Mouse (Mus musculus): ENCODE measurements around the gene Gnaq. TPM values are rescaled to one million over a fixed set of nuclear protein-coding genes. Genes with fewer than 3 reads are reported as not detected.

The Gnaq gene
- polyA plus RNA-seq, 1 experiment: 54.4 TPM

DNA sequence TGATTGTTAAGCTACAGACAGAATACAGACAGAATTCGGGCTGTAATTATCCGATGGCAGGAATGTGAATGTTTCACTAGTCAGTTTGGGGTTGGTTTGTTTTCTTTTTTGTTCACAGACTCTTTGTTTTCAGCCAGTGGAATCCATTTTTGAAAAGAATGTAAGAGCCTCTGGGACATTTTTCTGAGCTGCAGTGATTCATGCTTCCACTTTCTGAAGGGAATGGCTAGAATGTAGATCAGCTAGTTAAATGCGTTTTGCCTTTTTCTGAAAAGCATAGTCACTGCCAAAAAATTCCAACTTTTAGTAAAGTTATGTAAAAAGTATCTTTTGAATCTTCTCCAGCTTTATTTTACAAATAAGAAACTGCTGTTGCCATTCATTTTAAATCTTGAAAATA, 118.3 kb downstream of the Gnaq start:
- H3K4me1 ChIP-seq (ENCODE audit: control insufficient read depth, insufficient read depth, low read length): peaks cover 30% of the 10 kb centered on the region
- peak overlapping the region; percentile 100 for H3K27ac ChIP-seq (ENCODE audit: insufficient read depth, low read length)
- peak overlapping the region; percentile 33 for H3K4me3 ChIP-seq (ENCODE audit: insufficient read depth, low read length)
- TF ChIP-seq POLR2A (IDR thresholded peaks at IDR 0.05; ENCODE audit: low read depth, low read length): no peak
- TF ChIP-seq CTCF (IDR thresholded peaks at IDR 0.05; ENCODE audit: borderline replicate concordance, insufficient read depth, low read length): no peak

DNA sequence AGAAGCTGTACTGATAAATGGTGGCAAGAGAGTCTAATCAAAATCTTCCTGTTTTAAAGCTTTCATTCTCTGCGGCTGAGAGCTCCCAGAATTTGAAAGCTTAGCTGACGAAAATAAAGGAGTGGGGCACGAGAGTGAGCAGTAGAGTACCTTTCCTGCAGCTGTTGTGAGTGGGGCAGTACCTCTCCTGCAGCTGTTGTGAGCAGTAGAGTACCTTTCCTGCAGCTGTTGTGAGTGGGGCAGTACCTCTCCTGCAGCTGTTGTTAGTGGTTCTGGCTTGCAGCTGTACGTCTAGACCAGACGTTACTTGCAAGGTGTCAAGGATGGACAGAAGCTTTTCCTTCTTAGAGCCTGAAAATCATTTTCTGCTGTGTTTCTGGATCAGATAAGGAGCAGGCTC, 119.2 kb downstream of the Gnaq start:
- H3K4me3 ChIP-seq (ENCODE audit: insufficient read depth, low read length): no peak overlapping the region
- no peak for TF ChIP-seq CTCF (IDR thresholded peaks at IDR 0.05; ENCODE audit: borderline replicate concordance, insufficient read depth, low read length)
- no peak for TF ChIP-seq POLR2A (IDR thresholded peaks at IDR 0.05; ENCODE audit: low read depth, low read length)
- H3K4me1 ChIP-seq (ENCODE audit: control insufficient read depth, insufficient read depth, low read length): peaks cover 30% of the 10 kb centered on the region
- H3K27ac ChIP-seq (ENCODE audit: insufficient read depth, low read length): peak overlapping the region; percentile 94; the same call in 1 of the 2 replicates

DNA sequence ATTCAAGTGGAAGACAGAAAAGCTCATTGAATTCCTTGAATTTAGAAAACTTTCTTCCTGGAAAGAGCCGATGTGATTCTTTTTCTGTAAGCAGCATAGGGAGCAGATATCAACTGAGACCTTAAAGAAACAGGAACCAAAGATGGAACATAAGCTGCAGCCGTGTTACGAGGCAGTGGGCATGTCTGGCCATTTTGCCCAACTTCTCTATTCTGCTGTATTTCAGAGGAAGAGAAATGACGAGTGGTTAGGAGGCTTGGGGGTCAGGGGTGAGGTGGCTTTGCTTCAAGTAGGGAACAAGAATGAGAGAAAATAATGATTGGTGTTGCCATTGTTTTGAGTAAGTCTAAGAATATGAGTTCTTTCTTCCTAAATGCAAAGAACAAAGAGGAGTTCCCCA, 120.1 kb downstream of the Gnaq start:
- Histone ChIP-seq H3K4me1 (ENCODE audit: control insufficient read depth, insufficient read depth, low read length) (peaks cover 30% of the 10 kb centered on the region), H3K4me3 (ENCODE audit: insufficient read depth, low read length) (no peak overlapping the region), H3K27ac (ENCODE audit: insufficient read depth, low read length) (no peak overlapping the region)
- no peak for TF ChIP-seq CTCF (IDR thresholded peaks at IDR 0.05; ENCODE audit: borderline replicate concordance, insufficient read depth, low read length)
- no peak for TF ChIP-seq POLR2A (IDR thresholded peaks at IDR 0.05; ENCODE audit: low read depth, low read length)

DNA sequence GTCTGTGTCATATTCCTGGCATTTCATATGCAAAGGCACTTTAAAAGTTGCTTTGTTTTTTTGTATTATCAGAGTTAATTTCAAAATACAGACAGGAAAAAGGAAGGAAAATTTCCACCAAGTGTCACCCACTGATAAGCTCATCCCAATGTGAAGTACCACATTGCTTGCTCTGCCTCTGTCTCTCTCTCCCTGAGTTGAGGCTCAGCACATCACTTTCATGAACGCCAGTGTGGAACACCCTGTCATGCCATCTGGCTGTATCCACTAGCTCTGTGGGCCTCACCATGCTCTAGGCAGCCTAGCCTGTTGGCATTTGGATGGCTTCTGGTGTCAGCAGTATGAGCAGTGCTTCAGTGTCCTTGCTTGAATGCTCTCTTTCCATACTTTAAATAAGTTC, 122.2 kb downstream of the Gnaq start:
- TF ChIP-seq CTCF (IDR thresholded peaks at IDR 0.05; ENCODE audit: borderline replicate concordance, insufficient read depth, low read length): no peak
- TF ChIP-seq POLR2A (IDR thresholded peaks at IDR 0.05; ENCODE audit: low read depth, low read length): no peak
- H3K27ac ChIP-seq (ENCODE audit: insufficient read depth, low read length): no peak overlapping the region
- no peak overlapping the region for H3K4me3 ChIP-seq (ENCODE audit: insufficient read depth, low read length)
- peaks cover 31% of the 10 kb centered on the region for H3K4me1 ChIP-seq (ENCODE audit: control insufficient read depth, insufficient read depth, low read length)

DNA sequence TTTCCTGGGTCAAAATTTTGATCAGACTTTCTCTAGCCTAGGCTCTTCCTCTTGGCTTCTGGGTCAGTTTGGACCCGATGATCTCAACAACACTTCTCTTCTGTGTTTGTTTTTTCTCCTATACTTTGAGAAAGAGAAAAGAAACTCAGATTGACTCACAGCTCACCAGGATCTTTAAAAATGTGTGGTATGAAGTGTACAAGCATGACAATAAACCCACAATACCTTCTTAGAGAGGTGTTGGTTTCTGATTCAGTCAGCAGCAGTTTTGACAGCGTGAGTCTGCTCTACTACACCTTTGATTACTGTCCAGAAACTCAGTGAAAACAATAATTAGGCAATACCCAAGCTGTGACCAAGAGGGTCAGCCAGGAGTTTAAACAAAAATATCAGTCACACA, 122.7 kb downstream of the Gnaq start:
- TF ChIP-seq POLR2A (IDR thresholded peaks at IDR 0.05; ENCODE audit: low read depth, low read length) (no peak), CTCF (IDR thresholded peaks at IDR 0.05; ENCODE audit: borderline replicate concordance, insufficient read depth, low read length) (no peak)
- Histone ChIP-seq H3K27ac (ENCODE audit: insufficient read depth, low read length) (no peak overlapping the region), H3K4me3 (ENCODE audit: insufficient read depth, low read length) (no peak overlapping the region), H3K4me1 (ENCODE audit: control insufficient read depth, insufficient read depth, low read length) (peaks cover 31% of the 10 kb centered on the region)

DNA sequence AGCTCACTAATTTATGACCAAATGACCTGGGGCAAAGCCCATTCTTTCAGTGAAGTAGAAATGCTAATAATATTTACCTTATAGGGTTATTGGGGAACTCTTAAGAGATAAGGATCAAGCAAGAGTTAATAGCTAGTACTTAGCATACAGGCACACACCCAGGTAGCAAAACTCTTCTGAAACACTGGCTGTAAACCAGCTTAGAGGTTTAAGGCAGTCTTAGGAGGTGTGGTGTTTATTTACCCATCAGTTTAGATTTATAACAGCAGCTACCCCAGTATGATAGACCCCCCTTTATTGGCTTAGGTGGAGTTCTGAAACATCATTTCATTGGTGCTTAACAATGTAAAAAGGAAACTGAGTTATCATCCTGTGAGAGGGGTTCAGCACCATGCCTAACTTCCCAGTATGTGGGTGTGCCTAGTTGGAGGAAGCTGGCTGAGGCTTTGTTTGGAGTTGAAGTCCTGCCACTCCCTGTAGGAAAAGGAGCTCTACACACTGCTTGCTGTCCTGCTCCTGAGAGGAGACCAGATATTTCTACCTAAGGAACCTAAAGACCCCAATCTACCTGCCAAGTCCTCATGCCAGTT, 126.2 kb downstream of the Gnaq start:
- Histone ChIP-seq H3K27ac (ENCODE audit: insufficient read depth, low read length) (no peak overlapping the region), H3K4me1 (ENCODE audit: control insufficient read depth, insufficient read depth, low read length) (peaks cover 7% of the 10 kb centered on the region), H3K4me3 (ENCODE audit: insufficient read depth, low read length) (no peak overlapping the region)
- no peak for TF ChIP-seq CTCF (IDR thresholded peaks at IDR 0.05; ENCODE audit: borderline replicate concordance, insufficient read depth, low read length)
- no peak for TF ChIP-seq POLR2A (IDR thresholded peaks at IDR 0.05; ENCODE audit: low read depth, low read length)

DNA sequence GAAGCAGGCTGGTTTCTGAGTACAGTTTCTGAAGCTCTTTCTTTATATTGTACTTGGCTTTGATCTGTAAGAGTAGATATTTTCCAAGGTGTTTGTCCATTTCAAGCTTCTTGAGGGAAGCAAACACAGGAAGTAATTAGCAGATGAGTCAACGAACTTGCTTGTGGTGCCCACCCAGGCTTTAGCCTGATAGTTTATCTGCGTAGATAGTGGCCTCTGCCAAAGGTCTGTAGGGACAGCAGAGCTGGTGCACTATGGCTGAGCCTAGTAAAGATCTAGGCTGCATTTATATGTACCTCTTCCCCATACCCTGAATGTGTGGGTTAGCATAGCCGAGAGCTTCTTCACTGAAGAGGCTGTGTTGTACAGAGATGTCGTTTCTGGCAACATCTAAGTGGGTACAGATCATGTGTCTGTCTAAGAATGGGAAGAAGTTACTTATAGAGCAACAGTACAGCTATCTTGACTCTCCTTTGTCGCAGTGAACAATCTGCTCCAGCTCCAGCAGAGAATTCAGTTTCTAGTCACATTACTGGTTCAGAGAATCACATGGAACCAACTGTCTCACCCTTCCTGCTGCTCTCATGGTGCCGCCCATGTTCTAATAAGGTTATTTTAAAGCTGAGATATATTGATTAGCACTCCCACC, 127.3 kb downstream of the Gnaq start:
- no peak for TF ChIP-seq CTCF (IDR thresholded peaks at IDR 0.05; ENCODE audit: borderline replicate concordance, insufficient read depth, low read length)
- no peak for TF ChIP-seq POLR2A (IDR thresholded peaks at IDR 0.05; ENCODE audit: low read depth, low read length)
- Histone ChIP-seq H3K4me1 (ENCODE audit: control insufficient read depth, insufficient read depth, low read length) (peaks cover 6% of the 10 kb centered on the region), H3K27ac (ENCODE audit: insufficient read depth, low read length) (no peak overlapping the region), H3K4me3 (ENCODE audit: insufficient read depth, low read length) (no peak overlapping the region)

DNA sequence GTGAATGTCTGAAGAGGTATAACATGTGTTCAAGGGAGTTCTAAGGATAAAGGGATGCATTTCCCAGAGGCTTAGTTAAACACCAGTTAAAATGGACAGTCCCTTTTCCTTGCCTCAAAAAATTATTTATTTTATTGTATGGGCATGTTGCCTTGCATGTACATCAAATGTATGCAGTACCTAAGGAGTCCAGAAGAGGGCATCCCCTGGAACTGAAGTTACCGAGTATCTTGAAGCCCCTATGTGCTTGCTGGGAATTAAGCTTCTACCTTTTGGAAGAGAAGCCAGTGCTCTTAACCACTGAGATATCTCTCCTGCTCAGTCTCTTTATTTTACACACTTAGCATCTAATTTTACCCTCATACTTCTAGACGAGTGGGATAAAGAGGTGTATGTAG, 127.8 kb downstream of the Gnaq start:
- no peak for TF ChIP-seq POLR2A (IDR thresholded peaks at IDR 0.05; ENCODE audit: low read depth, low read length)
- no peak for TF ChIP-seq CTCF (IDR thresholded peaks at IDR 0.05; ENCODE audit: borderline replicate concordance, insufficient read depth, low read length)
- H3K4me1 ChIP-seq (ENCODE audit: control insufficient read depth, insufficient read depth, low read length): peaks cover 4% of the 10 kb centered on the region; the same call in 1 of the 2 replicates
- H3K4me3 ChIP-seq (ENCODE audit: insufficient read depth, low read length): no peak overlapping the region
- H3K27ac ChIP-seq (ENCODE audit: insufficient read depth, low read length): no peak overlapping the region

DNA sequence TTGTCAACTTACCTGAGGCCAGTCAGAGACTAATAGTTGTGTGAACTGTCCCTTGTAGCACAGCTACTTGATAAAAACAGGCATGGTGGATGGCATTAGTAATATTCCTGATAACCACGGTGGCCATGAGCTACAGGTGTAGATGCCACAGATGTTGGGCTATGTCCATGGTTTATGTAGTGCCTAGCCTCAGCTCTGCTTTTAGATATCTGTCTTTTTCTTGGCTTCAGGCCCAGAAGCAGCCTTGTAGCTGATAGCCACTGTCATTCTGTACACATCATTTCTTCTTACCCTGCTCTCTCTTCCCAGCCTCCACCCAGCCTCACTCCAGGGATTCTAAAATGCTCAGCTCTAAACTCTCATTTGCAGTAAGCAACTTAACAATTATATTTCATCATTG, 128.3 kb downstream of the Gnaq start:
- Histone ChIP-seq H3K4me3 (ENCODE audit: insufficient read depth, low read length) (no peak overlapping the region), H3K27ac (ENCODE audit: insufficient read depth, low read length) (no peak overlapping the region), H3K4me1 (ENCODE audit: control insufficient read depth, insufficient read depth, low read length) (0 out of 2 replicates have a peak, but pooled peaks cover 4% of the 10 kb centered on the region)
- TF ChIP-seq POLR2A (IDR thresholded peaks at IDR 0.05; ENCODE audit: low read depth, low read length) (no peak), CTCF (IDR thresholded peaks at IDR 0.05; ENCODE audit: borderline replicate concordance, insufficient read depth, low read length) (no peak)

DNA sequence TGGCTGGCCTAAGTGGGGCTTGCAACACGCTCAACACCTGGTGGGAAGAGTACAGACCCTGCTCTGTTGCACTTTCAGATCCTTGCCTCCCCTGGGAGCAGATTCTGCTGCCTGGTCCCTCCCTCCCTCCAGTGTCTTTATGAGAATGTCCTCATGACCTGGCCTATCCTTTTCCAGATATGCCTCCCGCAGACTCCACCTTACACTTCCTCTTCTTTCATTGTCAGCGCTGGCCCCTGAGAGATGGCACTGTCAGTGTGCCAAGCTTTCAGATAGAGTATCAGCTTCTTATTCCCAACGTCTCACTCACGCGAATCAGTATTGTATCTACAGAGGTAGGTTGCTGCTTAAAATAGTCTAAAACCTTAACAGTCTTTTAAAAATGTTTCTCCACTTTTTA, 129.0 kb downstream of the Gnaq start:
- Histone ChIP-seq H3K4me3 (ENCODE audit: insufficient read depth, low read length) (no peak overlapping the region), H3K4me1 (ENCODE audit: control insufficient read depth, insufficient read depth, low read length) (0 out of 2 replicates have a peak, but pooled peaks cover 4% of the 10 kb centered on the region), H3K27ac (ENCODE audit: insufficient read depth, low read length) (no peak overlapping the region)
- TF ChIP-seq POLR2A (IDR thresholded peaks at IDR 0.05; ENCODE audit: low read depth, low read length): no peak
- no peak for TF ChIP-seq CTCF (IDR thresholded peaks at IDR 0.05; ENCODE audit: borderline replicate concordance, insufficient read depth, low read length)

All from embryonic fibroblast, embryonic 13.5 days (primary cell).